Mouse (Mus musculus) spleen, adult 2 months (tissue): ENCODE data around the gene Rps6ka4.

Experiments
- CTCF ChIP-seq: fragments of 200-500 bp; IDR thresholded peaks from 2 replicates; pipeline ENCODE4 v1.5.1; 2011; ENCODE audit warnings: mild to moderate bottlenecking, inconsistent platforms; ENCODE audit not compliant: insufficient read depth, insufficient read length, insufficient replicate concordance; ENCODE audit errors: extremely low read depth
- POLR2A ChIP-seq: fragments of 200-500 bp; IDR thresholded peaks from 2 replicates; pipeline ENCODE4 v1.6.1; 2011; ENCODE audit warnings: low read depth, low read length, inconsistent platforms

- no peak for TF ChIP-seq CTCF
- no peak for TF ChIP-seq POLR2A
Measured at GRCm38 (mm10) chr19:6874257-6874656, 33.8 kb upstream of the Rps6ka4 start.
